Mouse (Mus musculus) midbrain, embryonic 14.5 days (tissue): ENCODE measurements around the gene Defb30. TPM values are rescaled to one million over a fixed set of nuclear protein-coding genes. Genes with fewer than 3 reads are reported as not detected.
A peak's percentile ranks its signal among the peaks of the same experiment; 100 is the strongest.

ENCODE experiments used
- ATAC-seq: fragments of 200-750 bp; cut with Nextera tagmentation; 2 replicates; pipeline ENCODE4 v1.8.0; 2017; ENCODE audit warnings: moderate number of reproducible peaks, moderate library complexity; ENCODE audit not compliant: low FRiP score, low TSS enrichment
- DNase-seq: peaks from one replicate; pipeline ENCODE4 v3.0.0-alpha.2; 2015
- H3K27ac ChIP-seq: fragments of 300-500 bp; sonication (generic); replicated peaks from 2 replicates; pipeline ENCODE4 v1.5.1; 2014; ENCODE audit warnings: mild to moderate bottlenecking, low read depth, low read length, moderate library complexity
- H3K27me3 ChIP-seq: fragments of 300-500 bp; sonication (generic); 2 replicates; pipeline ENCODE4 v1.6.1; 2014; ENCODE audit warnings: low read length, control low read depth, mixed read lengths; ENCODE audit not compliant: control insufficient read depth, insufficient read depth
- H3K36me3 ChIP-seq: fragments of 300-500 bp; sonication (generic); 2 replicates; pipeline ENCODE4 v1.6.1; 2014; ENCODE audit warnings: low read length, control low read depth; ENCODE audit not compliant: control insufficient read depth, insufficient read depth
- H3K4me1 ChIP-seq: fragments of 300-500 bp; sonication (generic); 2 replicates; pipeline ENCODE4 v1.6.1; 2014; ENCODE audit warnings: mild to moderate bottlenecking, antibody characterized with exemption, low read length, control low read depth; ENCODE audit not compliant: control insufficient read depth, insufficient read depth
- H3K4me2 ChIP-seq: fragments of 300-500 bp; sonication (generic); 2 replicates; pipeline ENCODE4 v1.6.1; 2014; ENCODE audit warnings: mild to moderate bottlenecking, low read length, moderate library complexity
- H3K4me3 ChIP-seq: fragments of 300-500 bp; sonication (generic); replicated peaks from 2 replicates; pipeline ENCODE4 v1.5.1; 2014; ENCODE audit warnings: low read depth, low read length
- H3K9ac ChIP-seq: fragments of 300-500 bp; sonication (generic); replicated peaks from 2 replicates; pipeline ENCODE4 v1.6.1; 2014; ENCODE audit warnings: mild to moderate bottlenecking, low read length, moderate library complexity
- H3K9me3 ChIP-seq: fragments of 300-500 bp; sonication (generic); 2 replicates; pipeline ENCODE4 v1.6.1; 2016; ENCODE audit warnings: low read length, control low read depth, mixed read lengths; ENCODE audit not compliant: control insufficient read depth
- WGBS: fragments of 180-500 bp; shearing (Covaris S2); extraction: QIAGEN DNeasy Blood & Tissue Kit; methylation state at CpG from one replicate; pipeline ENCODE4 v1.1.7; 2014; 5-methylcytosine and 5-hydroxymethylcytosine counted together
- polyA plus RNA-seq: library from polyadenylated mRNA; unstranded; fragments of >200 nt; fragmentation: Nextera tagmentation; extraction: Ambion mirVana; gene quantifications from 2 replicates; pipeline ENCODE4 v1.2.1, GENCODE M21; 2014

Gene Defb30
- not detected in 2 replicates for polyA plus RNA-seq

- H3K9ac ChIP-seq: no peak within 1 kb of the TSS
- no peaks in the 10 kb centered on the region for H3K27me3 ChIP-seq
- no peak within 1 kb of the TSS for H3K27ac ChIP-seq
- H3K4me1 ChIP-seq: no peaks in the 10 kb centered on the region
- no peaks in the 10 kb centered on the region for H3K9me3 ChIP-seq
- H3K4me2 ChIP-seq: no peak within 1 kb of the TSS
- H3K4me3 ChIP-seq: no peak within 1 kb of the TSS
- 45% methylated on average over 13 of the region's 14 CpGs for WGBS
- no peaks in the 10 kb centered on the region for H3K36me3 ChIP-seq
- ATAC-seq (no peak), DNase-seq (no peak)
Observed at GRCm38 (mm10) chr14:63049910-63050370, at the start of gene Defb30. TSS of gene Defb30 (minus strand) at chr14:63049960.

- H3K9me3 ChIP-seq: no peaks in the 10 kb centered on the region
- DNase-seq (no peak), ATAC-seq (no peak)
- no peak overlapping the region for H3K27ac ChIP-seq
- H3K27me3 ChIP-seq: no peaks in the 10 kb centered on the region
- no peaks in the 10 kb centered on the region for H3K4me1 ChIP-seq
- no peak overlapping the region for H3K9ac ChIP-seq
- no peaks in the 10 kb centered on the region for H3K36me3 ChIP-seq
- WGBS: 82% methylated on average over 15 of the region's 15 CpGs
- no peak overlapping the region for H3K4me2 ChIP-seq
- H3K4me3 ChIP-seq: no peak overlapping the region
Observed at GRCm38 (mm10) chr14:63067708-63068107, 17.9 kb upstream of the Defb30 start.

DNA sequence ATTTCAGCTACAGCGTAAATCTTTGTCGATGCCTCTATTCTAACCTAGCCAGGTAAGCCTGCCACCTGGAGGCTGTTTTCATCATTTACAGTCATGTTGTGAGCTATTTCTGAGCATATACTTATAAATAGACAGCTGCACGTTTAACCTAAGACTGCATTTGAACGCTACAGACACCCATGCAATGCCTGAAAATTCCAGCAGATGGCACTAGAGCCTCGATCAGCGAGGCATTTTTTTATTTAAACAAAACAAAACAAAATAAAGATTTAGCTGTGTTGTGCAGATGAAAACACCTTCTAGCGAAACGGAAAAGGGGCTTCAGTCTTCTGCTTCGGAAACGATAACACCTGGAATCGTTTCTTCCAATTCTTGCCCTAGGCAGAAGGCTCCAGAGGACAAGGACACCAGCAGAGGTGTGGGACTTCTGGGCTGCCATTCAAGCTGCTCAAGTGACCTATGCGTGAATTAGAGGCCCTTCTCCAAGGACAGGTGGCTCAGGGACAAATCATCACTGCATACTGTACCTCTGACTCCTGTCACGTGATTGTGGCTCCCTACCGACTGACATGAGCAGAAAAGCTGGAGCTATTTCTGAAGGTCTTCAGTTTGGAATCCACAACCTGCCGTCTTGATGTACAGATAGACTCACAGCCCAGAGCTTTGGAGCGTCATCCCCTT is 17.0 kb upstream of the Defb30 start:
- 32% methylated on average over 16 of the region's 16 CpGs for WGBS
- peak; percentile 91 for DNase-seq
- no peak for ATAC-seq
- Histone ChIP-seq H3K27me3 (no peaks in the 10 kb centered on the region), H3K27ac (no peak overlapping the region), H3K9me3 (no peaks in the 10 kb centered on the region), H3K36me3 (no peaks in the 10 kb centered on the region), H3K9ac (no peak overlapping the region), H3K4me2 (peak overlapping the region; percentile 30), H3K4me3 (no peak overlapping the region), H3K4me1 (no peaks in the 10 kb centered on the region)

DNA sequence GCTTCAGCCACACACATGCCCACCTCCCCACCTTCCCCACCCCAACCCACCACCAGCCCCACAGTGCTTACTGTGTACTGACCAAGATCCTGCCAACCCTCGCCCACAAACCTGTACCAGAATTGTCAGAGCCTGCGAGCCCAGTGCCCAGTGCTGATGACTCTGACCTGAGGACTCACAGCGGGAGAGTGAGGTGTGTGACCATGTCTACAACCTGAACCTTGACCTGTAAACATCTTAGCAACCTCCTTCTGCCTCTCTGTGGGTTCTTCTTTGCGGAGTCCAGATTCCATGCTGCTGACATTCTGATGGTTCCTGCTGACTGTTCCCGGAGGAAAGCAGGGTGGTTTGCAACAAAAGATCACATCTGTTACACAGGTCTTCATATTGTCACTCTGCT is 15.6 kb upstream of the Defb30 start:
- Histone ChIP-seq H3K27me3 (no peaks in the 10 kb centered on the region), H3K27ac (no peak overlapping the region), H3K9ac (no peak overlapping the region), H3K36me3 (no peaks in the 10 kb centered on the region), H3K4me2 (no peak overlapping the region), H3K9me3 (no peaks in the 10 kb centered on the region), H3K4me1 (no peaks in the 10 kb centered on the region), H3K4me3 (no peak overlapping the region)
- WGBS: 80% methylated on average over 5 of the region's 5 CpGs
- no peak for DNase-seq
- ATAC-seq: no peak

DNA sequence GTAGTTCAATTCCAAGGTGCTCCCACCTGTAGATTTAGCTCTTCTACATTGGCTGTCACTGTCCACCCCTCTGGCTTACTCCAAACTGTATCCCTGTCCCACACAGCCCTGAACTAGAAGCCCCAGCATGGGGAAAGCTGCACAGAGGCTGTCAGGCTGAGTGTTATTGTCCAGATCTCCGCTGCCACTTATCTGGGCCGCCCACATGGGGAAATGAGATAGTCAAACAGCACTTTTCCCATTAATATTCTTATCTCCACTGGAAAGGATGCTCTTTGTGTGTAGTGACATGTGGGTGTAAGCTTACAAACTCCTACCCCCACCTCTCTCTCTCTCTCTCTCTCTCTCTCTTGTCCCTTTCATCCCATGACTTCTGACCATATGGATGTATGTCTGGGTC is 12.4 kb upstream of the Defb30 start:
- H3K27me3 ChIP-seq: no peaks in the 10 kb centered on the region
- no peak for ATAC-seq
- H3K36me3 ChIP-seq: no peaks in the 10 kb centered on the region
- DNase-seq: no peak
- H3K9ac ChIP-seq: no peak overlapping the region
- H3K27ac ChIP-seq: no peak overlapping the region
- 86% methylated on average over 2 of the region's 2 CpGs for WGBS
- H3K4me2 ChIP-seq: no peak overlapping the region
- no peak overlapping the region for H3K4me3 ChIP-seq
- no peaks in the 10 kb centered on the region for H3K4me1 ChIP-seq
- no peaks in the 10 kb centered on the region for H3K9me3 ChIP-seq

GRCm38 (mm10) chr14:63060361-63060760 is 10.6 kb upstream of the Defb30 start:
- H3K27me3 ChIP-seq: no peaks in the 10 kb centered on the region
- H3K27ac ChIP-seq: no peak overlapping the region
- H3K4me2 ChIP-seq: no peak overlapping the region
- no peaks in the 10 kb centered on the region for H3K4me1 ChIP-seq
- no peak for DNase-seq
- H3K9ac ChIP-seq: no peak overlapping the region
- no peak for ATAC-seq
- H3K9me3 ChIP-seq: no peaks in the 10 kb centered on the region
- H3K4me3 ChIP-seq: no peak overlapping the region
- no peaks in the 10 kb centered on the region for H3K36me3 ChIP-seq
- WGBS: 85% methylated on average over 10 of the region's 10 CpGs

DNA sequence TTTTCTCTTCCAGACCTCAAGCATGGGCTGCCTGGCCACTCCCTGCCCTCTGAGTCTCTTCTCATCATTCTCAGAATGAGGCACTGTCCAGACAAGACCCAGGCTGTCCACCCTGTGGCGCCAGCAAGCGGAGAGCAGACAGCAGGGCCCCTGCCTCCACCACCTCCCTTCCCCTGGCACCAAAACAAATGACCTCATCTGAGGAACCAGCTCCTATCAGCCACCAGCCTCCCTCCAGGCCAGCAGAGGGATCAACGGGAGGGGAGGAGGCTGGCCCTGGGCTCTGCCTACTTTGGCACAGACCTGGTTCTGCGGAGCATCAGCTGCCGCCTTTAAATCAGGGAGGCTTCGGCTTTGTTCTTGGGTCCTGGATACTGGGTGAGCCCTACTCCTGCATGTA is 5.0 kb upstream of the Defb30 start:
- DNase-seq: peak; percentile 38
- no peaks in the 10 kb centered on the region for H3K9me3 ChIP-seq
- no peaks in the 10 kb centered on the region for H3K36me3 ChIP-seq
- H3K4me1 ChIP-seq: no peaks in the 10 kb centered on the region
- no peak overlapping the region for H3K27ac ChIP-seq
- no peak overlapping the region for H3K4me2 ChIP-seq
- no peak overlapping the region for H3K9ac ChIP-seq
- no peaks in the 10 kb centered on the region for H3K27me3 ChIP-seq
- no peak overlapping the region for H3K4me3 ChIP-seq
- WGBS: 36% methylated on average over 6 of the region's 6 CpGs
- no peak for ATAC-seq

GRCm38 (mm10) chr14:63050769-63051168 is 1.0 kb upstream of the Defb30 start:
- H3K9ac ChIP-seq: no peak overlapping the region
- H3K27me3 ChIP-seq: no peaks in the 10 kb centered on the region
- H3K4me3 ChIP-seq: no peak overlapping the region
- no peak overlapping the region for H3K4me2 ChIP-seq
- no peak overlapping the region for H3K27ac ChIP-seq
- 38% methylated on average over 5 of the region's 5 CpGs for WGBS
- peak; percentile 64 for DNase-seq
- no peaks in the 10 kb centered on the region for H3K36me3 ChIP-seq
- H3K4me1 ChIP-seq: no peaks in the 10 kb centered on the region
- no peaks in the 10 kb centered on the region for H3K9me3 ChIP-seq
- ATAC-seq: no peak

- ATAC-seq: no peak
- no peak for DNase-seq
- no peak within 1 kb of the TSS for H3K4me3 ChIP-seq
- H3K27me3 ChIP-seq: no peaks in the 10 kb centered on the region
- no peak within 1 kb of the TSS for H3K9ac ChIP-seq
- 77% methylated on average over 3 of the region's 3 CpGs for WGBS
- H3K4me1 ChIP-seq: no peaks in the 10 kb centered on the region
- H3K27ac ChIP-seq: no peak within 1 kb of the TSS
- H3K9me3 ChIP-seq: no peaks in the 10 kb centered on the region
- no peaks in the 10 kb centered on the region for H3K36me3 ChIP-seq
- H3K4me2 ChIP-seq: no peak within 1 kb of the TSS
Observed at GRCm38 (mm10) chr14:63046691-63047090, 3.1 kb downstream of the Defb30 start, which contains the start of gene Defb42. TSS of gene Defb42 (plus strand) at chr14:63046991.
